Mouse (Mus musculus) adrenal gland, postnatal 36 days (tissue): ENCODE results near the gene Tuba1a. TPM values are rescaled to one million over a fixed set of nuclear protein-coding genes. Genes with fewer than 3 reads are reported as not detected.

Experiments
- DNase-seq, 2 experiments: peaks; one replicate each; pipeline ENCODE4 v3.0.0; 2021; ENCODE audit warnings: mixed read lengths in 1 of 2
- long read RNA-seq, 2 experiments: library from polyadenylated mRNA; stranded (forward); transcript quantifications; one replicate each; pipeline ENCODE4 v2.0.0; 2021; ENCODE audit warnings: borderline sequencing depth in 2 of 2
- total RNA-seq, 2 experiments: library from RNA; stranded (reverse); gene quantifications; 2 replicates each; pipeline ENCODE4 v1.2.3; 2021

Tuba1a gene
- total RNA-seq = 100 to 1,000 TPM in 1 of 2 experiments, 10 to 100 TPM in 1; 87.9 to 123 TPM
- long read RNA-seq, experiment 1, transcript Tuba1a-201 (4 exons, 1,803 nt) = major isoform, 149 of 155 reads
- long read RNA-seq, experiment 1, partial matches to known transcripts = 6 of 155 reads
- long read RNA-seq, experiment 1, other reads (novel, unspliced or antisense) = 0 of 155 reads
- long read RNA-seq, experiment 2, transcript Tuba1a-201 (4 exons, 1,803 nt) = major isoform, 91 of 98 reads
- long read RNA-seq, experiment 2, partial matches to known transcripts = 0 of 98 reads
- long read RNA-seq, experiment 2, other reads (novel, unspliced or antisense) = 7 of 98 reads

GRCm38 (mm10) chr15:98953401-98954356 lies at the start of gene Tuba1a, which contains the start of gene Gm49450:
TSS of gene Tuba1a (minus strand) at chr15:98953703.
TSS of gene Gm49450 (minus strand) at chr15:98953551.
- DNase-seq = peak; percentile 79 to 85

GRCm38 (mm10) chr15:99001451-99001931 lies 48.0 kb upstream of the Tuba1a start:
- DNase-seq = peak; percentile 61 to 79

GRCm38 (mm10) chr15:99000535-99001283 lies 47.2 kb upstream of the Tuba1a start:
- DNase-seq = peak; percentile 43 to 78

GRCm38 (mm10) chr15:98998775-98999157 lies 45.3 kb upstream of the Tuba1a start:
- no peak for DNase-seq

- no peak for DNase-seq
Observed at GRCm38 (mm10) chr15:98997938-98998774, 44.7 kb upstream of the Tuba1a start.

- no peak for DNase-seq
Observed at GRCm38 (mm10) chr15:98996840-98997239, 43.3 kb upstream of the Tuba1a start.

- DNase-seq = no peak
Observed at GRCm38 (mm10) chr15:98994957-98995520, 41.5 kb upstream of the Tuba1a start.

GRCm38 (mm10) chr15:98993865-98994264 lies 40.4 kb upstream of the Tuba1a start:
- peak; percentile 90 to 92 for DNase-seq

GRCm38 (mm10) chr15:98993093-98993793 lies 39.7 kb upstream of the Tuba1a start:
- peak; percentile 97 to 98 for DNase-seq

- peak; percentile 45 to 59 for DNase-seq
Observed at GRCm38 (mm10) chr15:98992086-98992912, 38.8 kb upstream of the Tuba1a start.

- DNase-seq = no peak
Observed at GRCm38 (mm10) chr15:98991540-98992050, 38.1 kb upstream of the Tuba1a start.

- DNase-seq = no peak
Observed at GRCm38 (mm10) chr15:98990669-98991539, 37.4 kb upstream of the Tuba1a start.

- DNase-seq = no peak
Observed at GRCm38 (mm10) chr15:98989701-98990430, 36.4 kb upstream of the Tuba1a start.

GRCm38 (mm10) chr15:98988787-98989186 lies 35.3 kb upstream of the Tuba1a start:
- no peak for DNase-seq

- DNase-seq = no peak
Observed at GRCm38 (mm10) chr15:98987661-98988181, 34.2 kb upstream of the Tuba1a start.

- no peak for DNase-seq
Observed at GRCm38 (mm10) chr15:98987077-98987630, 33.7 kb upstream of the Tuba1a start.
